Mouse (Mus musculus) hindbrain, embryonic 12.5 days (tissue): Measurements from ENCODE around the gene Cops2. TPM values are rescaled to one million over a fixed set of nuclear protein-coding genes. Genes with fewer than 3 reads are reported as not detected.

Experiments
- ATAC-seq: fragments of 200-750 bp; cut with Nextera tagmentation; 2 replicates; pipeline ENCODE4 v1.8.0; 2017; ENCODE audit warnings: moderate TSS enrichment; ENCODE audit not compliant: low FRiP score
- H3K27ac ChIP-seq: fragments of 300-500 bp; sonication (generic); 2 replicates; pipeline ENCODE4 v1.5.1; 2016; ENCODE audit warnings: mild to moderate bottlenecking
- H3K27me3 ChIP-seq: fragments of 300-500 bp; sonication (generic); 2 replicates; pipeline ENCODE4 v1.6.1; 2016; ENCODE audit warnings: mild to moderate bottlenecking
- H3K36me3 ChIP-seq: fragments of 300-500 bp; sonication (generic); 2 replicates; pipeline ENCODE4 v1.6.1; 2016; ENCODE audit warnings: mild to moderate bottlenecking
- H3K4me1 ChIP-seq: fragments of 300-500 bp; sonication (generic); 2 replicates; pipeline ENCODE4 v1.6.1; 2016
- H3K4me2 ChIP-seq: fragments of 300-500 bp; sonication (generic); replicated peaks from 2 replicates; pipeline ENCODE4 v1.6.1; 2016; ENCODE audit warnings: mild to moderate bottlenecking
- H3K4me3 ChIP-seq: fragments of 300-500 bp; sonication (generic); 2 replicates; pipeline ENCODE4 v1.5.1; 2016; ENCODE audit warnings: mild to moderate bottlenecking
- H3K9ac ChIP-seq: fragments of 300-500 bp; sonication (generic); 2 replicates; pipeline ENCODE4 v1.6.1; 2016; ENCODE audit warnings: mild to moderate bottlenecking, moderate library complexity
- H3K9me3 ChIP-seq: fragments of 300-500 bp; sonication (generic); replicated peaks from 2 replicates; pipeline ENCODE4 v1.6.1; 2016; ENCODE audit warnings: mild to moderate bottlenecking
- WGBS: fragments of 180-500 bp; shearing (Covaris S2); methylation state at CpG from one replicate; pipeline ENCODE4 v1.1.7; 2016; 5-methylcytosine and 5-hydroxymethylcytosine counted together
- polyA plus RNA-seq: library from polyadenylated mRNA; unstranded; fragments of >200 nt; fragmentation: Nextera tagmentation; extraction: Ambion mirVana; gene quantifications from 2 replicates; pipeline ENCODE4 v1.2.1, GENCODE M21; 2016

Gene Cops2
- polyA plus RNA-seq, 1 experiment from 2014 or later: 76.4 TPM

DNA sequence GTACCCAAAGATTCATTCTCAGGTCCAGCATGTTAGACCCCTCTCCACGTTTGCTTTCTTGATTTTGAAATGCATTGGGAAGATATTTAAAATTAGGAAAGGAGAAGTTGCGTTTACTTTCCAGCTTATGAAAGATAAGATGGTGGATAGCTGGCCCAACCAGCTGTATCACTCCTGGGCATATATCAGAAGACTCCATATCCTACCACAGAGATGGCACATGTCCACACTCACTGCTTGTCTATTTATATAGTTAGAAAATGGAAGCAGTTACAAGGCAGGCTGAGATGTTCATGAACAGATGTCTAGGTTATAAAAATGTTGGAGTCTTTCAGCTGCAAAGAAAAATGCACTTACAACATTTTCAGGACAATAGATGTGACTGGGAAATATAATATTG, 47.6 kb downstream of the Cops2 start:
- H3K4me2 ChIP-seq: no peak overlapping the region
- no peak overlapping the region for H3K9ac ChIP-seq
- ATAC-seq: no peak
- no peak overlapping the region for H3K27ac ChIP-seq
- H3K36me3 ChIP-seq: no peaks in the 10 kb centered on the region
- no peaks in the 10 kb centered on the region for H3K27me3 ChIP-seq
- 82% methylated on average over 2 of the region's 2 CpGs for WGBS
- no peaks in the 10 kb centered on the region for H3K4me1 ChIP-seq
- no peak overlapping the region for H3K4me3 ChIP-seq
- no peaks in the 10 kb centered on the region; the same call in 1 of the 2 replicates for H3K9me3 ChIP-seq

DNA sequence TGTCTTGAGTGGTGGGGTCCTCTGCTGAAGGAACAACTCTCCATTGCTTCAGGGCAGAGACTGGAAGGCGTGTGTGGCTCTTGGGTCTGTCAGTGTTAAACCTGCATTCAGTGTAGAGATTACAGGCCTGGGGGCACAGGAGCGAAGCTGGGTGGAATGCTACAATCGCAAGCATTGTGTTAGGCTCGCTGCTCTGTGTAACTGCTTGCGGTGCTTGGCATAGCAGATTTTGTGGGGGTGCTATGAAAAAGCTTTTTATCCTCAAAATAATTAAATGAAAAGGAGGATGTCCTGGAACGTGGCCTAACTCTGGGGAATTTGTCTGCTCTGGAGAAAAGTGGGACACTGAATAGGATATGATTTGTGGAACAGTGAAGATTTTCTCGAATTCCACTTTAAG, 49.4 kb downstream of the Cops2 start:
- H3K27ac ChIP-seq: no peak overlapping the region
- no peak overlapping the region for H3K9ac ChIP-seq
- ATAC-seq: no peak
- no peaks in the 10 kb centered on the region for H3K4me1 ChIP-seq
- no peak overlapping the region for H3K4me2 ChIP-seq
- no peak overlapping the region for H3K4me3 ChIP-seq
- WGBS: 76% methylated on average over 7 of the region's 7 CpGs
- H3K9me3 ChIP-seq: no peaks in the 10 kb centered on the region; the same call in 1 of the 2 replicates
- no peaks in the 10 kb centered on the region for H3K36me3 ChIP-seq
- no peaks in the 10 kb centered on the region for H3K27me3 ChIP-seq

DNA sequence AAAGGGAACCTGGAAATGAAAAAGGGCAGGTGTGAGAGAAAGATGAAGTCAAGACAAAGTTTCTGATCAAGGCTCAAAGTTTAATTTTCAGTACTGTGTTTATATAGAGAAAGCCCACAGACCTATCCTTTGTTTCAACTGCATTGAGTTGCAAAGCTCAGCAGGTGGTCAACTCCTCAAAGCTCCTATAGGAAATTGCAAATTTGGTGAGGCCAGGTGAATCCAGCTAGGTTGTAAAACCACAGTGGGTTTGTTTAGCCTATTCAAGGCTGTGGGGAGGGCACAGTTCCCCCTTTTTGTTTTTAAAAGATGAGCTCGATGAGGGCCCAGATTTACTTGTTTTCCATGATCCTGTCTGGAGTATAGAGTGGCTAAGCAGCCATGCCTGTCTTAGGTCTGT, 53.1 kb downstream of the Cops2 start:
- no peak for ATAC-seq
- WGBS: 53% methylated on average over 1 of the region's 1 CpGs

DNA sequence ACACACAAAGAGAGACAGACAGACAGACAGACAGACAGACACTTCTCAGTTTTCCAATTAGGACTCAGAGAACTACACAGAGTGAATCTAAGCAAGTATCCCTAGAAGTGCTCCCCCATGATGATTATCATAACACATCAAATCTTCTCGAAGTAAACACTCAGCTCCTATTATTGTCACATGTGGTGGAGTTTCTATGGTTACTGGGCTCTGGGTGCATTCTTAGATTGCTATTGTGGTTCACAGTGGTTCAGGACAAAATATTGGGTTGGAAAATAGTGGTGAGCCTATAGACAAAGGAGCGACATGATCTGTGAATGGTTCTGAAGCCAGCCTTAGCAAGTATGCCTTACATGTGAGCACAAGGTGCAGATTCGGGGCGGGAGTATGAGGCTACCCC, 57.0 kb downstream of the Cops2 start:
- no peak for ATAC-seq
- no peaks in the 10 kb centered on the region for H3K27me3 ChIP-seq
- H3K9ac ChIP-seq: no peak overlapping the region
- no peaks in the 10 kb centered on the region for H3K4me1 ChIP-seq
- 89% methylated on average over 4 of the region's 4 CpGs for WGBS
- no peak overlapping the region for H3K27ac ChIP-seq
- H3K36me3 ChIP-seq: no peaks in the 10 kb centered on the region
- H3K4me2 ChIP-seq: no peak overlapping the region
- H3K4me3 ChIP-seq: no peak overlapping the region
- H3K9me3 ChIP-seq: no peaks in the 10 kb centered on the region; the same call in 1 of the 2 replicates

More for the DNA sequence above, 53.1 kb downstream of the Cops2 start:
- Histone ChIP-seq H3K9me3 (no peaks in the 10 kb centered on the region; the same call in 1 of the 2 replicates), H3K36me3 (no peaks in the 10 kb centered on the region), H3K9ac (no peak overlapping the region), H3K4me2 (no peak overlapping the region), H3K4me3 (no peak overlapping the region), H3K27me3 (no peaks in the 10 kb centered on the region), H3K4me1 (no peaks in the 10 kb centered on the region), H3K27ac (no peak overlapping the region)

DNA sequence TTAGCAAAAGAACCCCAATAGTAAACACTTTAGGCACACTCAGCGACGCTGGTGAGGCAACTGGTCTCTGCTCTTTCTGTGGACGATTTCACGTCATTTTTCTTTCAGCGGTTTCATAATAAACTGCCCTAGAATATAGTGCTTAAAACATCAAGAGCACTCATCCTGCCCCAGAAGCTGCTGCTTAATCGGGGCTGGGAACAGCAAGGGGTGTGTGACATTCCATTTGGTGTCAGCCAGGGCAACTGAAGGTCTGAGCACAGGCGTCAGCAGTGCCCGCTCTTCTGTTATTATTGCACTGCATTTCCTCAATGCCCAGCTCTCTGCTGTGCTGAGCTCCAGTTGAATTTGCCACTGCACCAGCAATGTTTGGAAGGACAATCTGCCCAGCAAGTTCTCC, 57.9 kb downstream of the Cops2 start:
- no peak overlapping the region for H3K9ac ChIP-seq
- no peaks in the 10 kb centered on the region for H3K36me3 ChIP-seq
- no peaks in the 10 kb centered on the region for H3K4me1 ChIP-seq
- WGBS: 68% methylated on average over 8 of the region's 8 CpGs
- no peaks in the 10 kb centered on the region for H3K27me3 ChIP-seq
- no peak overlapping the region for H3K4me2 ChIP-seq
- H3K9me3 ChIP-seq: no peaks in the 10 kb centered on the region; the same call in 1 of the 2 replicates
- H3K4me3 ChIP-seq: no peak overlapping the region
- no peak overlapping the region for H3K27ac ChIP-seq
- ATAC-seq: no peak

DNA sequence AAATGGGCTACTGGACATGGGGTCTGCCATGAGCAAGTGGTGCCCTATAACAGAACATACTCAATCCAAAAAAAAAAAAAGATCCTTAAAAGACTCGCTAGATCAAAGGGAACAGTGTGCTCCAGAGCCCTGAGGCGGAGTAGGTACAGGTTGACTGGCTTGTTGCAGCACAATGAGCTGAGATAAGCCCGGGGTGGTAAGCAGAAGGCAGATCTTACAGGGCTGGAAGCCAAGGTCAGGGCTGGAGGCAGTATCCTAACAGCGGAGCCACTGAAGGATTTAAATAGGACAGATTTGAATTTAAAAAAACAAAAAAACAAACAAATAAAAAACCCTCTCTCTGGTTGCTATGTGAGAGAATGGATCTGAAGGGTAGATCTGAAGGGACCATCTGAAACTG, 58.5 kb downstream of the Cops2 start:
- no peak for ATAC-seq
- 80% methylated on average over 4 of the region's 4 CpGs for WGBS
- no peak overlapping the region for H3K27ac ChIP-seq
- no peaks in the 10 kb centered on the region for H3K9me3 ChIP-seq
- no peaks in the 10 kb centered on the region for H3K4me1 ChIP-seq
- no peaks in the 10 kb centered on the region for H3K27me3 ChIP-seq
- H3K9ac ChIP-seq: no peak overlapping the region
- no peak overlapping the region for H3K4me2 ChIP-seq
- H3K36me3 ChIP-seq: no peaks in the 10 kb centered on the region
- no peak overlapping the region for H3K4me3 ChIP-seq

DNA sequence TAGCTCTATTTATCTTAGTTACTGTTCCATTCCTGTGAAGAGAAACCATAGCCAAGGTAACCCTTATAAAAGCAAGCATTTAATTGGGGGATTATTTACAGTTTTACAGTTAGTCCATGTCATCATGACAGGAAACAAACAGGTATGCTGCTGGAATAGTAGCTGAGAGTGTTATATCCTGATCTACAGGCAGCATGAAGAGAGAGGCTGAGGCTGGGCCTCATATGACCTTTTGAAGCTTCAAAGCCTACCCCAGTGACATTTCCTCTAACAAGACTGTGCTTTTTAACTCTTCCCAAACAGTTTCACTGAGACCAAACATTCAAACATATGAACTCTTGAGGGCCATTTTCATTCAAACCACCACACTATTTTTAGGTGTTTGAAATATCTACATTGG, 61.1 kb downstream of the Cops2 start:
- no peak overlapping the region for H3K4me3 ChIP-seq
- H3K36me3 ChIP-seq: no peaks in the 10 kb centered on the region
- no peak for ATAC-seq
- H3K4me2 ChIP-seq: no peak overlapping the region
- H3K27ac ChIP-seq: no peak overlapping the region
- H3K9me3 ChIP-seq: no peaks in the 10 kb centered on the region
- H3K4me1 ChIP-seq: no peaks in the 10 kb centered on the region
- H3K27me3 ChIP-seq: no peaks in the 10 kb centered on the region
- H3K9ac ChIP-seq: no peak overlapping the region

DNA sequence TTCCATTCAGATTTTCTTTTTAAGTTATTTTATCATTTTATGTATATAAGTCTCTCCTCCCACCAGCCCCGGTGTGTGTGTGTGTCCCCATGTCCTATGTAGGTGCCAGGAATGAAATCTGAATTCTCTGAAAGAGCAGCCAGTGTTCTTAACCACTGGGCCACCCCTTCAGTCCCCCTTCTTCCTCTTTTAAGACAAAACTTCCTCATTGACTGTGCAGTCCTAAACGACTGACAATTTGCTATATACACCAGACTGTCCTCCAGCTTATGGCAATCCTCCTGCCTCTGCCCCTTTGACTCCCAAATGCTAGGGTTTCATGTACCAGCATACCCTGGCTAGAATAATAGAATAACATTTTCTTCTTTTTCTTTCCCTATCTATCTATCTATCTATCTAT, 63.8 kb downstream of the Cops2 start:
- ATAC-seq: no peak
- no peaks in the 10 kb centered on the region for H3K4me1 ChIP-seq

DNA sequence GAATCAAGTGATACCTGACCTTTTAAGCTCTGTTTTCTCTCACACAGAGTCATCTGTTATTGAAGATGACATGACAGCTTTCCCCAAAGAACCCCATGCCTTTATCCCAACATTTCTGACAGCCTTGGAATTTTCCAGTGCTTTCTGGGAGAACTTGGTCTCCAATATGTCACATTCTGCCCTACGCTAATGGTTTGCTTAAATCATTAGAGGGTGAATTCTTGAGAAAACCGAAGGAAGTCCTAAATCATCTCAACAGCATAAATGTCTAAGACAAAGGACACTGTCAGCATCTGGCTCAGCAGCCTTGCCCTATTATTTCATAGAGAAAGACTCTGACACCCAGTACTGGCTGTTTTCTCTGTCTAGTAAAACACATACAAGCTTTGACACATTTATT, 64.8 kb downstream of the Cops2 start:
- ATAC-seq: no peak
- Histone ChIP-seq H3K27ac (no peak overlapping the region), H3K27me3 (no peaks in the 10 kb centered on the region), H3K4me1 (no peaks in the 10 kb centered on the region), H3K4me3 (no peak overlapping the region), H3K4me2 (no peak overlapping the region), H3K36me3 (no peaks in the 10 kb centered on the region), H3K9ac (no peak overlapping the region), H3K9me3 (no peaks in the 10 kb centered on the region)
- 80% methylated on average over 2 of the region's 2 CpGs for WGBS

More for the DNA sequence above, 63.8 kb downstream of the Cops2 start:
- H3K9ac ChIP-seq: no peak overlapping the region
- no peak overlapping the region for H3K4me3 ChIP-seq
- no peak overlapping the region for H3K4me2 ChIP-seq
- WGBS: 70% methylated on average over 2 of the region's 2 CpGs
- H3K27ac ChIP-seq: no peak overlapping the region
- no peaks in the 10 kb centered on the region for H3K27me3 ChIP-seq
- no peaks in the 10 kb centered on the region for H3K36me3 ChIP-seq
- H3K9me3 ChIP-seq: no peaks in the 10 kb centered on the region

DNA sequence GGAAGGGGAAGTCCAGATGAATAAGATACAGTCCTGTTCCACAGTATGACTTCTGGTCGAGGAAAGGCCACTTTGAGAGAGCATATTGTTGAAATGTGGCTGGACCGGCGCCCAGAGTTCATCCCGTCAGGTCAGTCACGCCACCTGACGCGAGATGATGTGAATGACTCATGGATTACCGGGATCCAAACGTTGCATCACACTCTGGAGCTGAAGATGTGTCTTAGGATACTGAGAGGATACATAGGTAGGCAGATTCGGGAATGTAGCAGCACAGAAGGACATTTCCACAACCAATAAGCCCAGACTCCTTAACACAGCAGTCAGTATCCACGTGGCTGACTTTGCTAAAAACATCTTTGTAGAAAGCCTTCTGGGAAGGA, 66.1 kb downstream of the Cops2 start:
- ATAC-seq: no peak
- Histone ChIP-seq H3K9me3 (no peaks in the 10 kb centered on the region), H3K4me2 (no peak overlapping the region), H3K27me3 (no peaks in the 10 kb centered on the region), H3K4me3 (no peak overlapping the region), H3K27ac (no peak overlapping the region), H3K9ac (no peak overlapping the region), H3K36me3 (no peaks in the 10 kb centered on the region), H3K4me1 (no peaks in the 10 kb centered on the region)
- WGBS: 89% methylated on average over 11 of the region's 11 CpGs

DNA sequence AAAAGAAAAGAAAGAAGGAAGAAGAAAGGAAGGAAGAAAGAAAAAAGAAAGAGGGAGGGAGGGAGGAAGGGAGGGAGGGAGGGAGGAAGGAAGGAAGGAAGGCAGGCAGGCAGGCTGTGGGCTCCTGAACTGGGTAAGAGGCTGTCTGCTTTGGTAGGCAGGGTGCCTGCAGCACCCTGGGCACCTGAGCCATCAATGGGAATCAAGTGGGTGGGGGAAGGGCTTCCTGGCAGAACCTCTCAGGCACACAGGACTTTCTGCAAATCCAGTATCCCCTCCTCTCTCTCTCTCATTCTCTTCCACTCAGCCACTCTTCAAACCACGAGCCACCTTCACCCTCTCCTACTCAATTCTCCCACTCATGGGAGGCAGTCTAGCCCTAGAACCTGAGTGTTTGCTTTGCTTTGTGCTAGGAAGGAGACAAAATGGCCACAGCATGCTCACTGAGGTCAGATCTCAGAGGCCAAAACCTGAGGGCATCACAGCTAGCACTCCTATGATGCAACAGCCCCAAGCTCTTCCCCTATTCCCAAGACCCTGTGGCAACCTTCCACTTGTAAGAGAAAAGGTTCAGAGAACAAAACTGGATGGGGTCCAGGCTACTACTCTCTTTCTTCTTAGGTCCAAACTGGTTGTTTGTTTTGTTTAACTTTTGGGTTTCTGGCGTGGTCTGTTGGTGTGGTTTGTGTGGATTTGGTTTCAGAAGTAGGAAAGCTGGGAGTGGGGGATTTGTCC, 66.6 kb downstream of the Cops2 start:
- H3K27me3 ChIP-seq: no peaks in the 10 kb centered on the region
- H3K9ac ChIP-seq: no peak overlapping the region
- H3K9me3 ChIP-seq: no peaks in the 10 kb centered on the region
- no peak for ATAC-seq
- H3K36me3 ChIP-seq: no peaks in the 10 kb centered on the region
- 76% methylated on average over 2 of the region's 2 CpGs for WGBS
- no peaks in the 10 kb centered on the region for H3K4me1 ChIP-seq
- no peak overlapping the region for H3K27ac ChIP-seq
- no peak overlapping the region for H3K4me2 ChIP-seq
- H3K4me3 ChIP-seq: no peak overlapping the region

DNA sequence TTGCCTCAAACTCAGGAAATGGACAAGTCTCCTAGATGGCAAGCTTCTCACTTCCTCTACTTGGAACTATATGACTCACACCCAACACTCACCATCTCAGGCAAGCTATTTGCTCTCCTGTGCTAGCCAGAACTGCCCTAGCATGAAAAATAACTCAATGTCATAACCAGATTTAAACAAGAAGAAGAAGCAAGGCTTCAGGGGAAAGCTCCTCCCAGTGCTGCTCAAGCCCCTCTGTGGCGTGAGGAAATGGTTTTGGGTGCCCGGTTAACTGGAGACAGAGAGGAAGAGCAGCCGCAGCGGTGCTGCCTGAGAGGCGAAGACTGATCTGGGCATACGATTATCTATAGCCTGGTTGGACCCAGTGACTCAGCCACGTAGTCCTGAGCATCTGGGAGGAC, 67.5 kb downstream of the Cops2 start:
- Histone ChIP-seq H3K27me3 (no peaks in the 10 kb centered on the region), H3K36me3 (no peaks in the 10 kb centered on the region), H3K9ac (no peak overlapping the region), H3K27ac (no peak overlapping the region), H3K4me3 (no peak overlapping the region), H3K9me3 (no peaks in the 10 kb centered on the region), H3K4me1 (no peaks in the 10 kb centered on the region), H3K4me2 (no peak overlapping the region)
- 77% methylated on average over 7 of the region's 7 CpGs for WGBS
- no peak for ATAC-seq

DNA sequence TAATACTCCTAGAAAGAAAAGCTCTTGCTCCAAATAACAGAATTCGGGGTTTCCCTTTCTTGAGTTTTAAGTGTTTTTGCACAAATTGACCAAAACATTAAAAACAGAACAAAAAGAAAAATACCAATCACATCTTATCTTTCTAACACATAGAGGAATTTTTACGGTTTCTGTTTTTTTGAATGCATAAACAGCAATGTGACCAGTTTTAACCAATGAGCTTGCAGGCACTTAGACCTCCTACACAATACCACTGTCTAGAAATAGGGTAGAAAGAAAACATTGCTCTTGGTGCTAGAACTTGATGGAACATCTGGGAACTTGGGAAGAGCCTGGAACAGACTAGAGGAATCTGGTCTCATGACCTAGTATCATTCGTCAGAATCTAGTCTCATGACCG, 68.7 kb downstream of the Cops2 start:
- no peak for ATAC-seq
- H3K4me1 ChIP-seq: no peaks in the 10 kb centered on the region
- WGBS: 95% methylated on average over 4 of the region's 4 CpGs

More for the DNA sequence above, 68.7 kb downstream of the Cops2 start:
- Histone ChIP-seq H3K4me3 (no peak overlapping the region), H3K27ac (no peak overlapping the region), H3K36me3 (no peaks in the 10 kb centered on the region), H3K9ac (no peak overlapping the region), H3K9me3 (no peaks in the 10 kb centered on the region), H3K4me2 (no peak overlapping the region), H3K27me3 (no peaks in the 10 kb centered on the region)
